14 mouse cellular contexts compared by ENCODE assay signal in genomic region chr6:31592128-31592527, GRCm38 (mm10). TPM values are rescaled to one million over a fixed set of nuclear protein-coding genes. Genes with fewer than 3 reads are reported as not detected.
DNase-seq lines count a peak whose midpoint lies in the region; ATAC-seq lines count a peak whose summit lies in the region.
"Had no signal": no experiment of that assay in that cellular context is flagged by ENCODE, and none has a peak within 500 bp of the region (broad histone marks: within the 10 kb centered on the region; RNA-seq: fewer than 3 reads in every experiment).

No protein-coding gene starts in this region.

- peak; percentile 58 for DNase-seq in heart, adult 11 months
- no peak for DNase-seq in heart, adult 18-20 months
- no peak for DNase-seq in kidney, adult 11 months
- no peak for DNase-seq in hindbrain, embryonic 10.5 days (ENCODE audit: low spot score)
- no peak for DNase-seq in T-cell, adult 2 months (ENCODE audit: low spot score)
- DNase-seq: cerebellum, adult 9-10 months; spleen, adult 18-20 months; thymus, adult 18-20 months had no signal

- ATAC-seq in kidney, embryonic 15.5 days (replicated peaks; ENCODE audit: low FRiP score): no peak
- peak; percentile 60 for ATAC-seq in liver, embryonic 16.5 days (ENCODE audit: low read depth)
- ATAC-seq: intestine, postnatal 0 days; midbrain, embryonic 16.5 days had no signal

- H3K27me3 ChIP-seq in kidney, embryonic 15.5 days: no peaks in the 10 kb centered on the region
- H3K27me3 ChIP-seq in liver, embryonic 16.5 days (ENCODE audit: control insufficient read depth, insufficient read depth, low read depth, low read length): no peaks in the 10 kb centered on the region
- H3K27me3 ChIP-seq in hindbrain, embryonic 10.5 days (ENCODE audit: insufficient read depth, poor library complexity, severe bottlenecking): no peaks in the 10 kb centered on the region
- H3K27me3 ChIP-seq: neural tube, embryonic 13.5 days had no signal

- WGBS in kidney, embryonic 15.5 days: 76% methylated on average over 2 of the region's 2 CpGs
- 11% methylated on average over 2 of the region's 2 CpGs for WGBS in liver, embryonic 16.5 days (ENCODE audit: insufficient replicate concordance)
- WGBS in hindbrain, embryonic 10.5 days: 90% methylated on average over 2 of the region's 2 CpGs

- H3K4me1 ChIP-seq in kidney, embryonic 15.5 days: peaks cover 17% of the 10 kb centered on the region
- H3K4me1 ChIP-seq in brown adipose tissue, adult 24 weeks (ENCODE audit: control insufficient read depth, insufficient read depth, insufficient read length, low read length): peaks cover 18% of the 10 kb centered on the region
- H3K4me1 ChIP-seq in liver, embryonic 16.5 days (ENCODE audit: control insufficient read depth, low read depth, low read length): peaks cover 55% of the 10 kb centered on the region
- peaks cover 24% of the 10 kb centered on the region for H3K4me1 ChIP-seq in hindbrain, embryonic 10.5 days (replicated peaks)

- H3K27ac ChIP-seq in kidney, embryonic 15.5 days: peak overlapping the region; percentile 72
- H3K27ac ChIP-seq in brown adipose tissue, adult 24 weeks (replicated peaks; ENCODE audit: low read depth, low read length): peak overlapping the region; percentile 64
- H3K27ac ChIP-seq in liver, embryonic 16.5 days (ENCODE audit: low read length): peak overlapping the region; percentile 64
- H3K27ac ChIP-seq in hindbrain, embryonic 10.5 days: no peak overlapping the region
- H3K27ac ChIP-seq: neural tube, embryonic 13.5 days had no signal

- no peak overlapping the region for H3K9ac ChIP-seq in kidney, embryonic 15.5 days
- H3K9ac ChIP-seq in liver, embryonic 16.5 days (ENCODE audit: low read depth, low read length): no peak overlapping the region
- H3K9ac ChIP-seq: neural tube, embryonic 13.5 days had no signal

- H3K4me2 ChIP-seq in kidney, embryonic 15.5 days: no peak overlapping the region
- H3K4me2 ChIP-seq in liver, embryonic 16.5 days (ENCODE audit: low read depth, low read length): peak overlapping the region; percentile 2; the same call in 1 of the 2 replicates
- H3K4me2 ChIP-seq: neural tube, embryonic 13.5 days had no signal

- H3K9me3 ChIP-seq in kidney, embryonic 15.5 days (replicated peaks): no peaks in the 10 kb centered on the region
- no peaks in the 10 kb centered on the region for H3K9me3 ChIP-seq in liver, embryonic 16.5 days (replicated peaks; ENCODE audit: control insufficient read depth, low read length)
- no peaks in the 10 kb centered on the region for H3K9me3 ChIP-seq in hindbrain, embryonic 10.5 days
- H3K9me3 ChIP-seq: neural tube, embryonic 13.5 days had no signal

- H3K36me3 ChIP-seq in kidney, embryonic 15.5 days: no peaks in the 10 kb centered on the region
- H3K36me3 ChIP-seq in liver, embryonic 16.5 days (ENCODE audit: control insufficient read depth, insufficient read depth): no peaks in the 10 kb centered on the region
- no peaks in the 10 kb centered on the region for H3K36me3 ChIP-seq in hindbrain, embryonic 10.5 days
- H3K36me3 ChIP-seq: neural tube, embryonic 13.5 days had no signal

- no peak overlapping the region for H3K4me3 ChIP-seq in kidney, embryonic 15.5 days (replicated peaks)
- H3K4me3 ChIP-seq in brown adipose tissue, adult 24 weeks (ENCODE audit: insufficient read depth, low read depth, low read length): no peak overlapping the region
- no peak overlapping the region for H3K4me3 ChIP-seq in liver, embryonic 16.5 days (ENCODE audit: low read depth, low read length)
- H3K4me3 ChIP-seq in hindbrain, embryonic 10.5 days: no peak overlapping the region
- H3K4me3 ChIP-seq: neural tube, embryonic 13.5 days had no signal

RNA-seq across cellular contexts. Expression of gene Podxl, which starts 28.3 kb away (rescaled TPM):
- total RNA-seq in heart, adult 18-20 months (2021): 10 to 100 TPM; 54.1 to 56.9 TPM
- 62.1 and 65.3 TPM in 2 replicates for polyA plus RNA-seq in kidney, embryonic 15.5 days (2015; fragmentation: Nextera tagmentation; extraction: Ambion mirVana)
- 13.0 and 18.7 TPM in 2 replicates for polyA plus RNA-seq in brown adipose tissue, adult 24 weeks (2012; ENCODE audit: insufficient read depth, insufficient read length, missing spikeins)
- polyA plus RNA-seq in liver, embryonic 16.5 days (2015; fragmentation: Nextera tagmentation; extraction: Ambion mirVana): 3.5 and 4.3 TPM in 2 replicates
- 16.2 and 19.8 TPM in 2 replicates for polyA plus RNA-seq in hindbrain, embryonic 10.5 days (2016; fragmentation: Nextera tagmentation; extraction: Ambion mirVana)
